Mouse (Mus musculus) adrenal gland, postnatal 14 days (tissue): Measurements from ENCODE around the gene Rln3. TPM values are rescaled to one million over a fixed set of nuclear protein-coding genes. Genes with fewer than 3 reads are reported as not detected.
"Not testable (repeated sequence)": the region's sequence is repeated elsewhere in the genome, so short reads cannot be mapped to it uniquely, and the experiment has no call there.

Experiments
- DNase-seq: peaks from one replicate; pipeline ENCODE4 v3.0.0; 2021; ENCODE audit warnings: mixed read lengths
- total RNA-seq: library from RNA; stranded (reverse); gene quantifications from 2 replicates; pipeline ENCODE4 v1.2.3, GENCODE M21; 2021

Rln3 gene
- total RNA-seq, 1 experiment from 2014 or later = not detected

- no peak for DNase-seq
These were observed 29.0 kb downstream of the Rln3 start for GRCm38 (mm10) chr8:84015833-84016232.

- peak; percentile 35 for DNase-seq
These were observed 32.2 kb downstream of the Rln3 start for GRCm38 (mm10) chr8:84012499-84013165.

- no peak for DNase-seq
These were observed 32.9 kb downstream of the Rln3 start, which contains the start of gene 2210011C24Rik for GRCm38 (mm10) chr8:84011705-84012498. 2210011C24Rik (minus strand) TSS chr8:84012171.

GRCm38 (mm10) chr8:84010625-84011611 lies 33.9 kb downstream of the Rln3 start:
- peak; percentile 85 for DNase-seq

GRCm38 (mm10) chr8:84009876-84010275 lies 34.9 kb downstream of the Rln3 start:
- peak; percentile 93 for DNase-seq

- no peak for DNase-seq
These were observed 36.4 kb downstream of the Rln3 start for GRCm38 (mm10) chr8:84008362-84008761.

GRCm38 (mm10) chr8:84005502-84005901 lies 39.3 kb downstream of the Rln3 start:
- not testable (repeated sequence) for DNase-seq

GRCm38 (mm10) chr8:84004533-84005201 lies 40.1 kb downstream of the Rln3 start:
- peak; percentile 97 for DNase-seq

GRCm38 (mm10) chr8:84003612-84004246 lies 41.1 kb downstream of the Rln3 start:
- no peak for DNase-seq

- no peak for DNase-seq
These were observed 41.7 kb downstream of the Rln3 start for GRCm38 (mm10) chr8:84002957-84003611.

- no peak for DNase-seq
These were observed 43.4 kb downstream of the Rln3 start, which contains the start of gene 1700067K01Rik for GRCm38 (mm10) chr8:84001281-84002000. 1700067K01Rik (plus strand) TSS chr8:84001502.

- no peak for DNase-seq
These were observed 45.0 kb downstream of the Rln3 start for GRCm38 (mm10) chr8:83999825-84000224.

GRCm38 (mm10) chr8:83999057-83999705 lies 45.6 kb downstream of the Rln3 start:
- no peak for DNase-seq

- DNase-seq = peak; percentile 75
These were observed 46.4 kb downstream of the Rln3 start for GRCm38 (mm10) chr8:83998231-83999056.

GRCm38 (mm10) chr8:83997511-83998141 lies 47.2 kb downstream of the Rln3 start, which contains the start of gene Samd1:
Samd1 (plus strand) TSS chr8:83997672.
- peak; percentile 70 for DNase-seq

- DNase-seq = peak; percentile 96
These were observed 48.0 kb downstream of the Rln3 start for GRCm38 (mm10) chr8:83996567-83997505.

GRCm38 (mm10) chr8:83995973-83996372 lies 48.8 kb downstream of the Rln3 start:
- DNase-seq = no peak
